Mouse (Mus musculus): ENCODE data around the gene Bcl2l13. TPM values are rescaled to one million over a fixed set of nuclear protein-coding genes. Genes with fewer than 3 reads are reported as not detected.

Bcl2l13 gene
- polyA plus RNA-seq, 1 experiment from 2014 or later, result 45.6 TPM

DNA sequence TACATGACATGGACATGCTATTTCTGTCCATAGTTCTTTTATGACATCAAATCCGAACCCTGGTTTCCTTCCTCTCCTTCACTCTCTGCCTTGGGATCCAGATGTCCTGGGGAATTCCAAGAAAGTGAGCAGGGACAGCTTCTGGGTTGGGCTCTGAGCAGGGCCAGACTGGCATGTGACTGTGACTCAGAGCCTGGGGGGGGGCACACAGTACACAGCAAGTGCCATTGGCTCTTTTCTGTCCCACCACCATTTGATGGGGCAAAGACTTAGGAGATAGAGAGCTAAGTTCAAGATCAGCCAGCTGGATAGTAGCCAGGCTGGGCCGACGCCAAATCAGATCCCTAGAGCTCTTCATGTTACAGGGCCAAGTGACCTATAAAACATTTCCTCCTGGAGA lies 91.8 kb downstream of the Bcl2l13 start:
- DNase-seq (ENCODE audit: low spot score, missing footprints), result no peak
- ATAC-seq (ENCODE audit: low FRiP score), result no peak
- Histone ChIP-seq H3K4me3 (ENCODE audit: low read depth, low read length) (no peak overlapping the region), H3K4me2 (no peak overlapping the region), H3K36me3 (ENCODE audit: control insufficient read depth, insufficient read depth, low read length) (peaks cover 2% of the 10 kb centered on the region; the same call in 1 of the 2 replicates), H3K27me3 (ENCODE audit: control insufficient read depth, insufficient read depth, low read length) (no peaks in the 10 kb centered on the region), H3K27ac (ENCODE audit: low read depth, low read length) (no peak overlapping the region), H3K4me1 (ENCODE audit: control insufficient read depth, insufficient read depth, low read length) (no peaks in the 10 kb centered on the region), H3K9ac (ENCODE audit: low read length) (no peak overlapping the region), H3K9me3 (ENCODE audit: control insufficient read depth, low read length) (no peaks in the 10 kb centered on the region)
- 88% methylated on average over 3 of the region's 3 CpGs for WGBS

DNA sequence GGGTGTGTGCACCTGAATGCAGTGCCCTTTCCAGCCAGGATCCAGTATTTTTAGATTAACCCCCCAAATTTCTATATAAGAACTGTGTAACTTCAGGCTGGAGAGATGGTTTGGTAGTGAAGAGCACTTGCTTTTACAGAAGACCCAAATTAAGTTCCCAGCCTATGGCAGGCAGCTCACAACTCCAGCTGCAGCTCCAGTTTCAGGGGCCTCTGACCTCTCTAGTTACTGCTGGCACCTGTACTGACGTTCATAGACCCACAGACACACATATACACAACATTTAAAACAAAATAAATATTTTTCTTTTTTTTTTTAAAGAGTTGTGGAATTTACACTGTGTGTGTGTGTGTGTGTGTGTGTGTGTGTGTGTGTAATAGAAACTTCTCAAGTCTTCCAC lies 93.4 kb downstream of the Bcl2l13 start:
- Histone ChIP-seq H3K9me3 (ENCODE audit: control insufficient read depth, low read length) (no peaks in the 10 kb centered on the region), H3K4me3 (ENCODE audit: low read depth, low read length) (no peak overlapping the region), H3K4me2 (no peak overlapping the region), H3K27me3 (ENCODE audit: control insufficient read depth, insufficient read depth, low read length) (no peaks in the 10 kb centered on the region), H3K27ac (ENCODE audit: low read depth, low read length) (no peak overlapping the region), H3K9ac (ENCODE audit: low read length) (no peak overlapping the region), H3K4me1 (ENCODE audit: control insufficient read depth, insufficient read depth, low read length) (no peaks in the 10 kb centered on the region), H3K36me3 (ENCODE audit: control insufficient read depth, insufficient read depth, low read length) (peaks cover 4% of the 10 kb centered on the region; the same call in 1 of the 2 replicates)
- ATAC-seq (ENCODE audit: low FRiP score), result no peak
- no peak for DNase-seq (ENCODE audit: low spot score, missing footprints)
- 86% methylated on average over 1 of the region's 1 CpGs for WGBS

DNA sequence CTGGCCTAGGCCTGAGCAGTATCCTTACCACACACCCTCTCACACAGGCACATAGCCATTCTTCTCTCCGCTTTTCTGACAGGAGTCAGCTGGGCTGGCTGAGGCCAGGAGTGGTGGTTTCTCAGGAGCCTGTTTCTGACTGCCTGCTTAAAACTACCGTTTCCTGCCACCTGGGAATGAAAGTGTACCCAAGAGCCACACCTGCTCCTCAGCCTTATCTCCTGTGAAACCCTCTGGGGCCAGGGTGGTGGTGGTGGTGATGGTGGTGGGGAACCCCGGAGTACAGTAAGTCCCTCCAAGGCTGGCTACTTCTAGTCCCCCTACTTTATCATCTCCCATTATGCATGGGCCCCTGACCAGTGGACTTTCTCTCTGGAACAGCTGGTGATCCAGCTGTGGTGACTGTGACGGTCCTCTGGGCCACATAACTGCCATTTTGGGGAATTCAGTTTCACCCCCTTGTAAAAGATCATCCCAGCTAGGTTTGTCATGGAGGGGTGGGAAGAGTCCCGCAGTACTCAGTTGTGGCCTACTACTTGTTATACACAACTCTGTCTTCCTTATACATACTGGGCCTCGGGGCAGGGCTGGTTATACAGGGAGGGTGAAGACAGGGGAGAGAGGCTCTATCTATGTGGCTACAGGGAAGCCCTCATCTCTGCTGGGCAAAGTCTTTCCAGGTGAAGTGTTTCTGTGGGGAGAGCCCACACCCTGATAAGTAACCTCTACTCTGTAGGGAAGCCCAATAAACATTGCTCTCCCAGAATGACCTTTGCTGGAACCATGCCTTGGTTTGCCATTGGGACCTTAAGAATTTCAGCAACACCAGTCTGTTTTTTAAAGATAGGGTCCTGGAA lies 94.7 kb downstream of the Bcl2l13 start:
- WGBS, result 87% methylated on average over 6 of the region's 6 CpGs
- H3K9ac ChIP-seq (ENCODE audit: low read length), result no peak overlapping the region

DNA sequence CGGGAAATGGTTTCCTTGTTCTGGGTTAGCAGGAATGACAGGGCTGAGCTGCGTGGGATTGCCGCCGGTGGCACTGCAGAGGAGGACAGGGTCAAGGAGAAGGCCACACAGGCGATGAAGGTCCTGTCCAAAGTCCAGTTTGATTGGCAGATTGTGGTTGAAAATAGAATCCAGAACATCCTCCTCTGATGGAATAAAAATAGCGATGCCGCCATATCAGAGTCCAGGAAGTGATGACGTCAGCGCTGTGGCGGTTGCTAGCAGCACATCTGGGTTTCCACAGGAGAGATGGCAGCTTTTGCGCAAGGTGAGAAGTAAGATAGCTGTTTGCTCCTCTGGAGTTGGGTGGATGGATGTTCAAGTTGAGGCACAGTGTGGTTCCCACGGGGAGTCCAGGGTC lies 96.6 kb downstream of the Bcl2l13 start:
- ATAC-seq (ENCODE audit: low FRiP score), result no peak
- Histone ChIP-seq H3K36me3 (ENCODE audit: control insufficient read depth, insufficient read depth, low read length) (peaks cover 4% of the 10 kb centered on the region; the same call in 1 of the 2 replicates), H3K9ac (ENCODE audit: low read length) (no peak overlapping the region), H3K4me2 (no peak overlapping the region), H3K4me1 (ENCODE audit: control insufficient read depth, insufficient read depth, low read length) (no peaks in the 10 kb centered on the region), H3K9me3 (ENCODE audit: control insufficient read depth, low read length) (no peaks in the 10 kb centered on the region), H3K4me3 (ENCODE audit: low read depth, low read length) (no peak overlapping the region), H3K27ac (ENCODE audit: low read depth, low read length) (no peak overlapping the region), H3K27me3 (ENCODE audit: control insufficient read depth, insufficient read depth, low read length) (no peaks in the 10 kb centered on the region)
- 93% methylated on average over 12 of the region's 12 CpGs for WGBS
- DNase-seq (ENCODE audit: low spot score, missing footprints), result no peak

More for the DNA sequence above, 94.7 kb downstream of the Bcl2l13 start:
- peaks cover 4% of the 10 kb centered on the region; the same call in 1 of the 2 replicates for H3K36me3 ChIP-seq (ENCODE audit: control insufficient read depth, insufficient read depth, low read length)
- ATAC-seq (ENCODE audit: low FRiP score) (no peak), DNase-seq (ENCODE audit: low spot score, missing footprints) (peak; percentile 54)
- H3K4me3 ChIP-seq (ENCODE audit: low read depth, low read length), result no peak overlapping the region
- H3K9me3 ChIP-seq (ENCODE audit: control insufficient read depth, low read length), result no peaks in the 10 kb centered on the region
- H3K27ac ChIP-seq (ENCODE audit: low read depth, low read length), result no peak overlapping the region
- H3K27me3 ChIP-seq (ENCODE audit: control insufficient read depth, insufficient read depth, low read length), result no peaks in the 10 kb centered on the region
- no peaks in the 10 kb centered on the region for H3K4me1 ChIP-seq (ENCODE audit: control insufficient read depth, insufficient read depth, low read length)
- H3K4me2 ChIP-seq, result no peak overlapping the region

DNA sequence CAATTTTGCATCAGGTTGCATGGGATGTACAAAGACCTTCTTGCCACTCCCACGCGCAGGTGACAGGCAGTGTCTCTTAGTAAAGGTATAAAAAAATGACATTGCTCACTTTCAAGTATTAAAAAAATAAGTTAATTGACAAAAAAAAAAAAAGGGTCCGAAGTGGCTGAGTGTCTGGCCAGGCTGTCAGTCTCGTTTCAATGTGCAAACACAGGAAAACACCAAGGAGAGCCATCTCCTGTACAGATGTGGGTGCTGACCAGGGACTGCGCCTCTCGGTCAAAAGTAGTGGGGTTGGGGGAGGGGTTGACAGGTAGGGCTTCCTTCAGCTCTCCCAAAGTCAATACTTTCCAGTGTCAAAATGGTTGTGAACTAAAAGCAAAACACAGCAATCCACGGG lies 97.7 kb downstream of the Bcl2l13 start:
- H3K4me2 ChIP-seq, result no peak overlapping the region
- DNase-seq (ENCODE audit: low spot score, missing footprints) (no peak), ATAC-seq (ENCODE audit: low FRiP score) (no peak)
- H3K27me3 ChIP-seq (ENCODE audit: control insufficient read depth, insufficient read depth, low read length), result no peaks in the 10 kb centered on the region
- no peak overlapping the region for H3K27ac ChIP-seq (ENCODE audit: low read depth, low read length)
- no peak overlapping the region for H3K4me3 ChIP-seq (ENCODE audit: low read depth, low read length)
- 93% methylated on average over 7 of the region's 7 CpGs for WGBS
- H3K36me3 ChIP-seq (ENCODE audit: control insufficient read depth, insufficient read depth, low read length), result peaks cover 4% of the 10 kb centered on the region; the same call in 1 of the 2 replicates
- H3K9me3 ChIP-seq (ENCODE audit: control insufficient read depth, low read length), result no peaks in the 10 kb centered on the region
- no peaks in the 10 kb centered on the region; the same call in 1 of the 2 replicates for H3K4me1 ChIP-seq (ENCODE audit: control insufficient read depth, insufficient read depth, low read length)
- H3K9ac ChIP-seq (ENCODE audit: low read length), result no peak overlapping the region

DNA sequence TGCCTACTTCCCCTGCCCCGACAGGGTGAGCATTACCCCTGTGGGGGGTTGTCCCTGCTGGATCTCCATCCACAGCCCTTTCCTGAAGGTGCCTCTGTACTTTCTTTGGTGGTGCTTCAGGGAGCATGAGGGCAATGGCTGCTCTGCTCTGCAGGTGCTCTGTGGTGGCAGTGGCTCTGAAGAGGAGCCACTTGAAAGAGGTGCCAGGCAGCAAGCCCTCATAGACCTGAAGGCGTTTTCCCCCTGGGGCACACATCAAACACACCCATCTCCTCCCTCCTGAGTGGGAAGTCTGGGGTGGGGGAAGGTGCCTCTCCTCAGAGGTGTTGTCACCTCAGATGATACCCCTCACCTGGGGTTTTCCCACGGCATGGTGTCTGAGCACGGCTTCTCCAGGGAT lies 98.2 kb downstream of the Bcl2l13 start:
- Histone ChIP-seq H3K4me3 (ENCODE audit: low read depth, low read length) (no peak overlapping the region), H3K9ac (ENCODE audit: low read length) (no peak overlapping the region), H3K27ac (ENCODE audit: low read depth, low read length) (no peak overlapping the region), H3K4me2 (no peak overlapping the region), H3K9me3 (ENCODE audit: control insufficient read depth, low read length) (no peaks in the 10 kb centered on the region), H3K27me3 (ENCODE audit: control insufficient read depth, insufficient read depth, low read length) (no peaks in the 10 kb centered on the region), H3K4me1 (ENCODE audit: control insufficient read depth, insufficient read depth, low read length) (no peaks in the 10 kb centered on the region; the same call in 1 of the 2 replicates), H3K36me3 (ENCODE audit: control insufficient read depth, insufficient read depth, low read length) (peaks cover 4% of the 10 kb centered on the region; the same call in 1 of the 2 replicates)
- DNase-seq (ENCODE audit: low spot score, missing footprints) (no peak), ATAC-seq (ENCODE audit: low FRiP score) (no peak)
- 82% methylated on average over 4 of the region's 4 CpGs for WGBS

DNA sequence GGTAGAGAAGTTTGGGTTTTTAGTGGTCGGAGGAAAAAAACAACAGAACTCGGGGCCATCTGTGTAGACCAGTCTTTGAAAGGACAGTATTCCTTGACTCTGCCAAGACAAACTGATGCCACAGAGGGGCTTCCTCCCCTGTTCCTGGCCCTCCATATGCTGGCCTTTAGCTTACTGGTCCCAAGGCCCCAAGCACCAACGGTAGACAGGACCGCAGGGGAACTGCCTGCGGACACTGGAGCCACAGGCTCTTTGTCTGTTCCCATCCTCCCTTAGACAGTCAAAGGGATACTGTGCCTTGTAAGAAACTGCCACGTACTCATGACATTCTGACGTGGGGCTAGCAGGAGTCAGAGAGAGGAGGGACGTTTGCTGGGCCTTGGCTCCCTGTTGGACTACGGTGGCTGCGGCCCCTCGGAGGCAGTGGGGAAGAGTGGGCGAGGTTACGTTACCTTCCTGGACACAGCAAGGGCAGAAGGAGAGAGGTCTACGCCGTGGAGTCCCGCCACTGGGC lies 101.1 kb downstream of the Bcl2l13 start:
- Histone ChIP-seq H3K4me2 (no peak overlapping the region), H3K27me3 (ENCODE audit: control insufficient read depth, insufficient read depth, low read length) (no peaks in the 10 kb centered on the region), H3K4me3 (ENCODE audit: low read depth, low read length) (no peak overlapping the region), H3K9ac (ENCODE audit: low read length) (no peak overlapping the region), H3K27ac (ENCODE audit: low read depth, low read length) (no peak overlapping the region), H3K9me3 (ENCODE audit: control insufficient read depth, low read length) (no peaks in the 10 kb centered on the region), H3K4me1 (ENCODE audit: control insufficient read depth, insufficient read depth, low read length) (no peaks in the 10 kb centered on the region; the same call in 1 of the 2 replicates), H3K36me3 (ENCODE audit: control insufficient read depth, insufficient read depth, low read length) (peaks cover 4% of the 10 kb centered on the region; the same call in 1 of the 2 replicates)
- DNase-seq (ENCODE audit: low spot score, missing footprints) (peak; percentile 39), ATAC-seq (ENCODE audit: low FRiP score) (no peak)
- WGBS, result 85% methylated on average over 16 of the region's 16 CpGs

DNA sequence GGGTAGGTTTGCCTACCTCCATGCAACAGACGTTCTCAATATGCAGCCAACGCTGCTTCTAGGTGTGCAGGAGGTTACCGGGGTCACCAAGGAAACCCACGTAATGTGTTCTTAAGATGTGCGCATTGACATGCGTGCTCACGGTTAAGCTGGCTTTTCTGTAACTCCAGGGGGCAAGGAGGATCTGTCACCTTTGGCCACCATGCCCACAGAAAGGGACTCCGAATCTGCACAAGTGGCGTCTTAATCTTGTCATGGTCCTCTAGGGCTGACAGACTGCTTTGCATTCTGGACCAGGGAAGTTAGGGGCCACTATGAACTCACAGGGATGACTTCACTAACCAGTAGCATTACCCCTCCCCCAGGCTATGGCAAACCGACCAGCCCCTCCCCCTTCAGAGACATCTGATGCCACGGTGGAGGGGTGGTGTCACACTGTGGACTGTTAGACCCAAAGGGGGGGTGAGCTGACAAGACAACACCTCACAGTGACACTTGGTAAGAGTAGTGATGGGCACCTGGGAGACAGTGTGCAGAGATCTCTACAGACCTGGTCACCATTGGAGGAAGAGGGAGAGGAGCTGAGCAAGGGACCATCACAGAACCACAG lies 102.1 kb downstream of the Bcl2l13 start:
- peak; percentile 19; the same call in 1 of the 2 replicates for ATAC-seq (ENCODE audit: low FRiP score)
- Histone ChIP-seq H3K27me3 (ENCODE audit: control insufficient read depth, insufficient read depth, low read length) (no peaks in the 10 kb centered on the region), H3K27ac (ENCODE audit: low read depth, low read length) (no peak overlapping the region), H3K36me3 (ENCODE audit: control insufficient read depth, insufficient read depth, low read length) (no peaks in the 10 kb centered on the region), H3K4me3 (ENCODE audit: low read depth, low read length) (no peak overlapping the region), H3K4me1 (ENCODE audit: control insufficient read depth, insufficient read depth, low read length) (no peaks in the 10 kb centered on the region; the same call in 1 of the 2 replicates), H3K9ac (ENCODE audit: low read length) (no peak overlapping the region), H3K4me2 (no peak overlapping the region), H3K9me3 (ENCODE audit: control insufficient read depth, low read length) (no peaks in the 10 kb centered on the region)
- WGBS, result 67% methylated on average over 11 of the region's 11 CpGs
- peak; percentile 64 for DNase-seq (ENCODE audit: low spot score, missing footprints)
